Mouse (Mus musculus) adrenal gland (tissue): ENCODE measurements around the gene Foxs1.

Source experiments
- intact Hi-C: fragments of 180-260 bp; cut with DNase I; formaldehyde crosslinking; loops from one replicate; pipeline ENCODE4 v1.15.1; 2025

The Foxs1 gene

DNA sequence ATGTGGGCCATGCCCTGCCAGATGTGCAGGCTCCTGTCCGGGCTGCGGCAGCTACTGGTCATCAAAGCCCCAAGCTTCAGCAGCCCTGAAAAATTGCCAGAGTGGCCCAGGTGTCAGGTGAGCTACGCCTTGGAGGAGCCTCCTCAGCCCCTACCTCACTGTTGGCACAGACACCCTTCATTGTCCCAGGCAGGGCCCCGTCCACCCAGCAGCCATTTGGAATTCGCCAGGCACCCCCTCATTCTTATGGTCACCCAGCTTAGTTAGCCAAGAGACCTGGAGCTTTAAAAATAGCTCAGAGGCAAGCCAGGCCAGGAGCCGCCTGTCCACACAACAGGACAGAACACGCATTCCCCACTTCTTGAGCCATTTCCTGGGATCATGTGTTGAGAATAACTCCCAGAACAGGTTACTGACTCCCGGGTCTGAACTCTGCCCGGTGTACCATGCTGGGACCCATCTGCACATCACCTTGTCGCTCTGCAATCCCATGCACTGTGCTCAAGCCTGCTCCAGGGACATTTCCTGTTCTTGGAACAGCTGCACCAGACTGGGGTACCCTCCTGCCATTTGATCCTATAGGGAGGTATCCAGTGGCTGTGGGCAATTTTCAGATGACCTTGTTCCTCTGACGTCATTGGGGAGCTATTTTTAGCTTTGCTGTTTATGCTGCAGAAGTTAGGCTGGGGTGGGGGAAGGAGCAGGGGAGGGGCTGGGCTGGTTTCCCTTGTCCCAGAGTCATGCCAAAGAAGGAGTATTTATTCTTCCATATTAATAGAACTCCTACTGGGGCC, 27.8 kb downstream of the Foxs1 start:
- intact Hi-C loops: no loop called here

DNA sequence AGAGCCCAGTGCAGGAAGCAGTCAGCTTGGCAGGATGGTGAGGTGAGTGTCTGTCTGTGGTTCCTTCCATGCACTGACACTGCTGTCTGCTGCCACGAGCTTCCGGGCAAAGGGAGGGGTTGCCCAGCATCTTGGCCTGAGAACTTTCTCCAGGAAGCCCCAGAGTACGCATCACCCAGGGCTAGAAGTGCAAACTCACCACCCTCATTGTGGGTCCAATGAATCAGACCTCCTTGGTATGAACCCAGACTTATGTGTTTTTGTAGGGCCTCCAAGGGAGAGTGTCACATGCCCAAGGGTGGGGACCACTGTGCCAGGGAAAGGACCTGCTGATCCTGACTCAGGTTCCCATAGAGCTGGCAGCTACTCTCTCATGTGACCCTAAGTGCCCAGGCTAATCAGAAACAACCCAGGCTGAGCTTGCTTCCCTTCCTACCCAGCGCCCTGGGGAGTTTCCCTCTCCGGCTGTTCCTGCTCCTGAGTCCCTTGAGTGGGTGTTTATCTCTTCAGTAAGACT, 28.8 kb downstream of the Foxs1 start:
- intact Hi-C loops: no loop called here

DNA sequence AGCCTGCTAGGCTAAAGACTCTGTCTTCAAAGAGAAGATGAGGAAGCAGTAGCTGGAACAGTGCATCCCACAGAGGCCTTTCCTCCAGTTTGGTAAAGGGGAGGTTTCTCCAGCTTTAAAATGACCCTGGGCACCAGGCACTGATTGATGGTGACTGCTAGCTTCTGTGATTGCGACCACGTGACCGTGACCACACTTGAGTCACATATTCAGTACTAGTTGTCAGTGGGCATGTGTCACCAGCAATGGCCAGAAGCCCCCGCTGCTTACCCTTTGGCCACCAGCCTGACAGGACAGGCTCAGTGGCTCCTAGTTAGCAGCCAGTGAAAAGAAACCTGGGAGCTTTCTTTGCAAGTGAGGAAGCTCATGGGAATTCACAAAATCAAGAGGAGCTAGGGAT, 29.4 kb downstream of the Foxs1 start:
- intact Hi-C loops: no loop called here

DNA sequence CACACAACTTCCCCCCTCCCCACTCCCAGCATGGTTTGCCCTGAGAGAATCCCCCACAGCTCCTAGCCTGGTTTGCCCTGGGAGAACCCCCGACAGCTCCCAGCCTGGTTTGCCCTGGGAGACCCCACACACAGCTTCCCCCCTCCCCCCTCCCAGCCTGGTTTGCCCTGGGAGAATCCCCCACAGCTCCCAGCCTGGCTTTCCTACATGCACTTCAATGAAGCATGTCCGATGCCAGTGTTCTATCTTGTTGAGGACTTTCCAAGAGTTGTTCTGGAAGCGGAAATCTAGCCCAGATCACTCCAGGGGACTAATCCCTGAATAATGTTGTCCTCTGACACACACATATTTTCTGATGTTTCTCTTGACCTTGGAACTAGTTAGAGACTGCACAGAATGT, 30.4 kb downstream of the Foxs1 start:
- intact Hi-C loops: no loop called here

DNA sequence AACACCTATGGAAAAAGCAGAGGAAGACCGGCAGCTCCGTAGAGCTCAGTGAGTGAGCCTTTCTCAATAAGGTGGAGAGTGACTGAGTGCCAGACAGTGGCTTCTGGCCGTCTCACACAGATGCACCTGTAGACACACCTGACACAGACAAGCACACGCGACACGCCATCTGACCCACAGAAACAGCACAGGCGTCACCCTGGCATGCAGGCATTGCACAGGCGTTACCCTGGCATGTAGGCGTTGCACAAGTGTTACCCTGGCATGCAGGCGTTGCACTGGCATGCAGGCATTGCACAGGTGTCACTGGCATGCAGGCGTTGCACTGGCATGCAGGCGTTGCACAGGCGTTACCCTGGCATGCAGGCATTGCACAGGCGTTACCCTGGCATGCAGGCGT, 31.7 kb downstream of the Foxs1 start:
- intact Hi-C loops: no loop called here

DNA sequence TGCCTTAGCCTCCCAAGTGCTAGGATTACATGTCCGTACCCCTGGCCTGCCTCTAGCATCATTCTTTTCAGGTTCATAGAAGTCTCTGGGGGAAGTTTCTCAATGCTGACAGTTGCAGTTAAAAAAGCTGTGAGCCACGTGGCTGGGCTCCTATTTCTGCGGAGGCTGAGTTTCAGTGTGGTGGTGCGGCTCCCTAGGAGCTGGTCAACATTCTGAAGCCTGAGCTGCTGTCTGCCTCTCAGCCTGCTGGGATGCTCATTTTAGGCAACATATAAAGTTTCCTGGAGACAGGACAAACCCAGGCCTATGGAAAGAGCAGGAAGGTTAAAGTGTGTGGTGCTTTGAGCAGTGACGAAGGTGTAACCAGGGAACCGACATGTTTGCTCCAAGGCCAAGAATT, 34.0 kb downstream of the Foxs1 start:
- intact Hi-C loops: no loop called here

DNA sequence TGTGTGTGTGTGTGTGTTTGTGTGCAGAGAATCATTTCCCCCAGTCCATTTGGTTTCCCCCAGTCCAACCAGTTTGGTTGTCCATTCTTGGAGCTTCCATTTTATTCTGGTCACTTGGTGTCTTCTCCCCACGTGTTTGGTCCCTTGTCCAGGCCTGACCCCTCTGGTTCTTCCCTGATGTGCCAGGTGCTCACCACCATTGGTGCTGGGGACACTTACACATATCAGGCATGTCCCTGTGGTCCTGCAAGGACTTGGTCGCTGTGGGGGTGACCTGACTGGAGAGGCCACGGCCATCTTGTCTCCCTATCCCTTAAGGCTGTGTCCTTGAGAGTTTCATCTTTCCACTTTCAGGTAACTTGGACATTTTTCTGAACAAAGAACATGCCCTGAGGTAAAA, 36.1 kb downstream of the Foxs1 start:
- intact Hi-C loops: no loop called here

DNA sequence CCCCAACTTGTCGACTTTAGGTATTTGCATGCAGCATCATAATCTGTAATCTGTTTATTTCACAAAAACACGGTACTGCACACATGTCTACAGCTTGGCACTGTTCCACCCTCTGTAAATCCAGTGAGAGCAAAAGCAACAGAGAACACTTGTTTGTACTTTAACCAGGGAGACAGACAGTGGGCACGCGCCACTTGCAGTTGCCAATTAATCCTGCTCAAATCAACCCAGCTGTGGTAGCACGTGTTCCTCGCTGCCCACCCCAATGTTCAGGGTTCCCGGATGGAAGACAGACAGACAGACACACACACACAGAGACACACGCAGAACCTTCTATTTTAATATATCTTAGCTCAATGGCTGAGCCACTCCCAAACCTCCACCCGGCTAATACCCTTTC, 37.2 kb downstream of the Foxs1 start:
- intact Hi-C loops: no loop called here

DNA sequence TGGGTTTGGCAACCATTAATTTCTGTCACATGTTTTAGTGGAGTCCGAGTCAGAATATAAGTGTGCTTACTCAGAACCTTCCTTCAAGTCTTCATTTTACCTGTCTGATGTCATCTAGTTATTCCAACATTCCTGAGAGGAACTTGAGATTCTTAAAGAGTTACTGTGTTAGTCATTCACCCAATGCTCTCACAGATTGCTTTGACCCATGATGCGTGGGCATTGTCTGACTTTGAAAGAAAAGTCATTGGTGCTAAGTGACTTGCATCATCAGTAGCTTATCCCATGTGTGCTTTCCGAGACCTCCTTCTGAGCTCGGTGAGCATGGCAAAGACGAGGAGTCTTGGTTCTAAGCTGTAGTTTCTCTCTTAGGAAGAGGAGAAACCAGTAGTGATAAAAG, 44.2 kb downstream of the Foxs1 start:
- intact Hi-C loops: no loop called here

DNA sequence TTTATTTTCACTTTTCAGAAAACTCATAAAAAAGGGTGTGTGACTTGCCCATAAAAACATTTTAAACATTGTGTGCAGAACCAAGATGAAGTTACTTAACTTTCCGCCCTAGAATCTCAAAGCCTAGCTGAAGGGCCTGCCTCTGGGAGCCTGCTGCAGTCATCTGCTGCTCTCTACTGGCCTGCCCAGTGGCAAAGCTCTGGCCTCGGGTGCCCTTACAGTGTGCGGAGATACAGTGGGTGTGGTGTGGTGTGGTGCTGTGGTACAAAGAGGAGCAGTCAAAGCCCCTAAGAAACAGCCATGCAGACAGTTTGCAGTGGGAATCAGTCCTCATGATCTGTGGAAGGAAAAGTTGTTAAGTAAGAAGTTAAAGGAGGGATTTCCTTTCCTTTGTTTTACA, 45.8 kb downstream of the Foxs1 start:
- intact Hi-C loops: no loop called here

DNA sequence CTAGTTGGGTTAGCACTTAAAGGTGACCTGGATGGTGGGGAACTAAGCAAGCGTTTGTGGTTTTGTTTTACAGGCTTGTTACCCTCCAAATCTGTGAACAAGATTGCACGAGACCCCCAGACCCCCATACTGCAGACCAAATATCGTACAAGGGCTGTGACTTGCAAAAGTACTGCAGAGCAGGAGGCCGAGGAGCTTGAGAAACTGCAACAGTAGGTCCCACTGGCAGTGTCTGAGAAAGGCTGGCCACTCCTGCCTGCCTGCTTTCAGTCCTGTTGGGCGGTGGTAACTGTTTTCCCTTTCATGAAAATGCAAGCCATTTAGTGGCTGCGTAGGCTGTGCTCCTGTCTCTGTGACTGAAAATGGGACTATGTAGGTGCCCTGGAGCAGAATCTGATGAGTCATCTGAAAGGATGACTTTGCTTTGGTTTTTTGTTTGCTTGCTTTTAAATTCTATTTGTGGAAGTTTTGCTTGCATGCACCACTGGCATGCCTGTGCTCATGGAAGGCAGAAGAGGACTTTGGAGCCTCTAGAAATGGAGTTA, 48.8 kb downstream of the Foxs1 start:
- intact Hi-C loops: no loop called here
